Mouse (Mus musculus) limb, embryonic 15.5 days (tissue): Measurements from ENCODE around the gene Usp46. TPM values are rescaled to one million over a fixed set of nuclear protein-coding genes. Genes with fewer than 3 reads are reported as not detected.

ENCODE experiments used
- ATAC-seq: fragments of 200-750 bp; cut with Nextera tagmentation; 2 replicates; pipeline ENCODE4 v1.8.0; 2017; ENCODE audit warnings: low read depth, moderate TSS enrichment; ENCODE audit not compliant: insufficient number of reproducible peaks, low FRiP score, low TSS enrichment
- H3K27ac ChIP-seq: fragments of 300-500 bp; sonication (generic); 2 replicates; pipeline ENCODE4 v1.5.1; 2015; ENCODE audit warnings: moderate library complexity, mild to moderate bottlenecking, inconsistent platforms
- H3K27me3 ChIP-seq: fragments of 300-500 bp; sonication (generic); 2 replicates; pipeline ENCODE4 v1.6.1; 2015; ENCODE audit warnings: inconsistent platforms
- H3K36me3 ChIP-seq: fragments of 300-500 bp; sonication (generic); 2 replicates; pipeline ENCODE4 v1.6.1; 2015; ENCODE audit warnings: inconsistent platforms
- H3K4me1 ChIP-seq: fragments of 300-500 bp; sonication (generic); 2 replicates; pipeline ENCODE4 v1.6.1; 2015; ENCODE audit warnings: inconsistent platforms
- H3K4me2 ChIP-seq: fragments of 300-500 bp; sonication (generic); 2 replicates; pipeline ENCODE4 v1.6.1; 2015; ENCODE audit warnings: mild to moderate bottlenecking, inconsistent platforms
- H3K4me3 ChIP-seq: fragments of 300-500 bp; sonication (generic); 2 replicates; pipeline ENCODE4 v1.5.1; 2015; ENCODE audit warnings: mild to moderate bottlenecking, inconsistent platforms
- H3K9ac ChIP-seq: fragments of 300-500 bp; sonication (generic); 2 replicates; pipeline ENCODE4 v1.6.1; 2015; ENCODE audit warnings: inconsistent platforms
- H3K9me3 ChIP-seq: fragments of 300-500 bp; sonication (generic); 2 replicates; pipeline ENCODE4 v1.6.1; 2016; ENCODE audit warnings: inconsistent platforms
- WGBS: fragments of 180-500 bp; shearing (Covaris S2); methylation state at CpG from one replicate; pipeline ENCODE4 v1.1.7; 2015; 5-methylcytosine and 5-hydroxymethylcytosine counted together
- polyA plus RNA-seq: library from polyadenylated mRNA; unstranded; fragments of >200 nt; fragmentation: Nextera tagmentation; extraction: Ambion mirVana; gene quantifications from 2 replicates; pipeline ENCODE4 v1.2.1, GENCODE M21; 2015

Gene Usp46
- 30.3 and 37.0 TPM in 2 replicates for polyA plus RNA-seq

GRCm38 (mm10) chr5:74067831-74068713, at the start of gene Usp46:
Usp46 (minus strand) TSS chr5:74068431.
- peak; percentile 90 for ATAC-seq
- no peaks in the 10 kb centered on the region for H3K27me3 ChIP-seq
- peaks cover 40% of the 10 kb centered on the region for H3K4me1 ChIP-seq
- no peaks in the 10 kb centered on the region for H3K36me3 ChIP-seq
- H3K4me2 ChIP-seq: peak within 1 kb of the TSS; percentile 70
- H3K9me3 ChIP-seq: no peaks in the 10 kb centered on the region
- 0% methylated on average over 85 of the region's 89 CpGs for WGBS
- peak within 1 kb of the TSS; percentile 81 for H3K9ac ChIP-seq
- H3K27ac ChIP-seq: peak within 1 kb of the TSS; percentile 98
- peak within 1 kb of the TSS; percentile 74 for H3K4me3 ChIP-seq

- Histone ChIP-seq H3K4me2 (no peak overlapping the region), H3K9me3 (no peaks in the 10 kb centered on the region), H3K4me3 (no peak overlapping the region), H3K27ac (no peak overlapping the region), H3K36me3 (no peaks in the 10 kb centered on the region), H3K27me3 (no peaks in the 10 kb centered on the region), H3K9ac (no peak overlapping the region), H3K4me1 (no peaks in the 10 kb centered on the region)
- no peak for ATAC-seq
- WGBS: 80% methylated on average over 7 of the region's 7 CpGs
Observed at GRCm38 (mm10) chr5:74113961-74114689, 45.9 kb upstream of the Usp46 start.

DNA sequence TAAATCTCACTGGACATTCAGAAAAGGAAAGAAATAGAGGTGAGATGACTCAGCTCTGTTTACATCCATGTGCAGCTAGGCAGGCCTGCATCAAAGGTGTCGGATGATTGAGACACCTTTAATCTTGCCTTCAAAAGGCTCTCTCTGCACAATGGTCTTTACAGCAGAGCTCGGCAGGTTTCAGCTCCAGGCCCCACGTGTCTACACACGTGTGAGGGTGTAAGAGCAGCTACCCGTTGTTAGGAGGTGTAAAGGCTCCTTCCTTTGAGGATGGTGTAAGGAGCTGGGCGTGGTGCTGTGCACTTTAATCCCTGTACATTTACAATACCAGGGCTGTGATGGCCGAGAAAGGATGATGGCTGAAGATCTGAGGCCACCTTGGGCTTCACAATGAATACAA, 37.2 kb upstream of the Usp46 start:
- no peaks in the 10 kb centered on the region for H3K36me3 ChIP-seq
- no peak overlapping the region for H3K4me3 ChIP-seq
- ATAC-seq: no peak
- H3K9ac ChIP-seq: no peak overlapping the region
- H3K9me3 ChIP-seq: no peaks in the 10 kb centered on the region
- no peak overlapping the region for H3K27ac ChIP-seq
- 36% methylated on average over 7 of the region's 7 CpGs for WGBS
- no peak overlapping the region for H3K4me2 ChIP-seq
- no peaks in the 10 kb centered on the region for H3K27me3 ChIP-seq
- no peaks in the 10 kb centered on the region for H3K4me1 ChIP-seq

GRCm38 (mm10) chr5:74101761-74102160, 33.5 kb upstream of the Usp46 start:
- Histone ChIP-seq H3K4me2 (no peak overlapping the region), H3K9me3 (no peaks in the 10 kb centered on the region), H3K27me3 (no peaks in the 10 kb centered on the region), H3K4me1 (no peaks in the 10 kb centered on the region), H3K9ac (no peak overlapping the region), H3K27ac (no peak overlapping the region), H3K36me3 (peaks cover 5% of the 10 kb centered on the region), H3K4me3 (no peak overlapping the region)
- WGBS: 62% methylated on average over 6 of the region's 6 CpGs
- no peak for ATAC-seq

GRCm38 (mm10) chr5:74099046-74099445, 30.8 kb upstream of the Usp46 start:
- no peaks in the 10 kb centered on the region for H3K27me3 ChIP-seq
- peaks cover 25% of the 10 kb centered on the region for H3K36me3 ChIP-seq
- ATAC-seq: no peak
- no peak overlapping the region for H3K4me3 ChIP-seq
- no peak overlapping the region for H3K4me2 ChIP-seq
- H3K27ac ChIP-seq: no peak overlapping the region
- no peaks in the 10 kb centered on the region for H3K9me3 ChIP-seq
- peaks cover 10% of the 10 kb centered on the region for H3K4me1 ChIP-seq
- no peak overlapping the region for H3K9ac ChIP-seq
- WGBS: 74% methylated on average over 10 of the region's 10 CpGs

- Histone ChIP-seq H3K9ac (no peak overlapping the region), H3K27me3 (no peaks in the 10 kb centered on the region), H3K36me3 (peaks cover 25% of the 10 kb centered on the region), H3K4me3 (no peak overlapping the region), H3K4me1 (peaks cover 12% of the 10 kb centered on the region), H3K27ac (no peak overlapping the region), H3K4me2 (no peak overlapping the region), H3K9me3 (no peaks in the 10 kb centered on the region)
- WGBS: 51% methylated on average over 10 of the region's 10 CpGs
- ATAC-seq: no peak
Observed at GRCm38 (mm10) chr5:74097854-74098220, 29.6 kb upstream of the Usp46 start.

- no peak for ATAC-seq
- Histone ChIP-seq H3K4me3 (no peak overlapping the region), H3K4me1 (peaks cover 16% of the 10 kb centered on the region)
Observed at GRCm38 (mm10) chr5:74097116-74097853, 29.1 kb upstream of the Usp46 start.

DNA sequence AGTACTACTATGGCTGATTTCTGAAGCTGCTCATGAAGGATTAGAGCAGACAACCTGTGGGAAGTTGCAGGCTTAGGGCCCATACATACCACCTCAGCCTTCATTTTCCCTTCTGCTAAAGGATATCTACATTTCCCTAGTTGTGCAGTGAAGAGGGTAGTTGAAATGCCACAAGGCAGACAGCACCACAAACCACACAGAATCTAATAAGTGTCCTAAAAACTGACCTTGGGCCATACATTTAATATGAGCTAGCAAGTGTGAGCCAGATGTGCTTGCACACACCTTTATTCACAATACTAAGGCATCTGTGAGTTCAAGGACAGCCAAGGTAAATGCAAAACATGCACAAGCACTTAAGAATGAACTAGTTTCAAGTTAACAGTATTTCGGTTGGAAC, 27.8 kb upstream of the Usp46 start:
- WGBS: 81% methylated on average over 1 of the region's 1 CpGs
- peaks cover 17% of the 10 kb centered on the region for H3K4me1 ChIP-seq
- H3K36me3 ChIP-seq: peaks cover 25% of the 10 kb centered on the region
- ATAC-seq: no peak
- H3K9me3 ChIP-seq: no peaks in the 10 kb centered on the region
- no peak overlapping the region for H3K9ac ChIP-seq
- H3K4me3 ChIP-seq: no peak overlapping the region
- H3K4me2 ChIP-seq: no peak overlapping the region
- no peaks in the 10 kb centered on the region for H3K27me3 ChIP-seq
- H3K27ac ChIP-seq: no peak overlapping the region

More at GRCm38 (mm10) chr5:74097116-74097853, 29.1 kb upstream of the Usp46 start:
- no peak overlapping the region for H3K9ac ChIP-seq
- no peaks in the 10 kb centered on the region for H3K9me3 ChIP-seq
- 80% methylated on average over 11 of the region's 11 CpGs for WGBS
- no peak overlapping the region for H3K27ac ChIP-seq
- peaks cover 25% of the 10 kb centered on the region for H3K36me3 ChIP-seq
- no peak overlapping the region for H3K4me2 ChIP-seq
- H3K27me3 ChIP-seq: no peaks in the 10 kb centered on the region

GRCm38 (mm10) chr5:74095611-74096010, 27.4 kb upstream of the Usp46 start:
- no peak for ATAC-seq
- peaks cover 25% of the 10 kb centered on the region for H3K36me3 ChIP-seq
- no peak overlapping the region for H3K4me3 ChIP-seq
- no peak overlapping the region for H3K4me2 ChIP-seq
- H3K27ac ChIP-seq: no peak overlapping the region
- H3K27me3 ChIP-seq: no peaks in the 10 kb centered on the region
- H3K9me3 ChIP-seq: no peaks in the 10 kb centered on the region
- H3K4me1 ChIP-seq: peaks cover 17% of the 10 kb centered on the region
- H3K9ac ChIP-seq: no peak overlapping the region
- 86% methylated on average over 2 of the region's 2 CpGs for WGBS

DNA sequence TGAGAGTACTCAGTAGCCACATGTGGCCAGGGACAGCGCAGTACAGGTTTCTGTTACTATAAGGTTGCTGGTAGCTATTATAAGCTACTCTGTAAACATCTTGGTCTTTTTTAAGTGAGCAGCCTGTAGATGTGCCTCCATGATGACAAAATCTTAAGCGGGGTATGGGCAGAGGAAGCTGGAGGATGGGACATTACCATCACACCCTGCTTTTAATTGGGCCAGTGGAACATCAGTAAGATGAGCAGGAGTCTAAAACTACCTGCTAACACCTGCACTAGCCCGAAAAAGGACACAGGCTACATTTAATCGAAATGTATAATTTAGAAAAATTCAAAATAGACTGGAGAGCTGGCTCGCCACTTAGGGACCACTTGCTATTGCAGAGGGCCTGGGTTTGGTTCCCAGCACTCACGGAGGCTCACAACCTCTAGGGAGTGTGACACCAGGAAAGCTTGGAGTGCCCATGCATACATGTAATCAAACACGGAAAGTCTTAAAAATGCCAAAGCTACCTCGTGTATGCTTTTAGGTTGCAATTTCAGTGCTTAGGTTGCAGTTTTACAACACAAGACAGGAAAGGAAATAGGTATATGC, 26.7 kb upstream of the Usp46 start:
- Histone ChIP-seq H3K36me3 (peaks cover 25% of the 10 kb centered on the region), H3K27me3 (no peaks in the 10 kb centered on the region), H3K4me1 (peaks cover 17% of the 10 kb centered on the region), H3K9ac (no peak overlapping the region), H3K4me2 (peak overlapping the region; percentile 52; the same call in 1 of the 2 replicates), H3K4me3 (peak overlapping the region; percentile 89), H3K9me3 (no peaks in the 10 kb centered on the region), H3K27ac (no peak overlapping the region; the same call in 1 of the 2 replicates)
- ATAC-seq: no peak
- WGBS: 80% methylated on average over 8 of the region's 8 CpGs

GRCm38 (mm10) chr5:74093556-74094428, 25.6 kb upstream of the Usp46 start:
- Histone ChIP-seq H3K36me3 (peaks cover 25% of the 10 kb centered on the region), H3K9me3 (no peaks in the 10 kb centered on the region), H3K4me2 (peak overlapping the region; percentile 52), H3K27ac (peak overlapping the region; percentile 86), H3K4me3 (peak overlapping the region; percentile 89), H3K27me3 (no peaks in the 10 kb centered on the region), H3K4me1 (peaks cover 17% of the 10 kb centered on the region), H3K9ac (peak overlapping the region; percentile 96)
- 11% methylated on average over 11 of the region's 11 CpGs for WGBS
- ATAC-seq: no peak
